Mouse (Mus musculus) hindbrain, postnatal 0 days (tissue): ENCODE measurements around the gene Fam228b. TPM values are rescaled to one million over a fixed set of nuclear protein-coding genes. Genes with fewer than 3 reads are reported as not detected.
"Not testable (repeated sequence)": the region's sequence is repeated elsewhere in the genome, so short reads cannot be mapped to it uniquely, and the experiment has no call there.

ENCODE experiments used
- ATAC-seq: fragments of 200-750 bp; cut with Nextera tagmentation; 2 replicates; pipeline ENCODE4 v1.8.0; 2017; ENCODE audit warnings: mild to moderate bottlenecking, moderate TSS enrichment, moderate library complexity
- DNase-seq: peaks from one replicate; pipeline ENCODE4 v3.0.0-alpha.2; 2015; ENCODE audit warnings: low spot score
- H3K27ac ChIP-seq: fragments of 300-500 bp; sonication (generic); 2 replicates; pipeline ENCODE4 v1.5.1; 2014; ENCODE audit warnings: mild to moderate bottlenecking
- H3K27me3 ChIP-seq: fragments of 300-500 bp; sonication (generic); 2 replicates; pipeline ENCODE4 v1.6.1; 2014; ENCODE audit warnings: low read length, mixed read lengths; ENCODE audit not compliant: insufficient read depth
- H3K36me3 ChIP-seq: fragments of 300-500 bp; sonication (generic); 2 replicates; pipeline ENCODE4 v1.6.1; 2014; ENCODE audit warnings: low read length, mixed read lengths; ENCODE audit not compliant: insufficient read depth
- H3K4me1 ChIP-seq: fragments of 300-500 bp; sonication (generic); 2 replicates; pipeline ENCODE4 v1.6.1; 2014; ENCODE audit warnings: antibody characterized with exemption, low read length, mixed read lengths; ENCODE audit not compliant: insufficient read depth
- H3K4me2 ChIP-seq: fragments of 300-500 bp; sonication (generic); 2 replicates; pipeline ENCODE4 v1.6.1; 2014; ENCODE audit warnings: low read depth, mild to moderate bottlenecking, low read length, moderate library complexity, mixed read lengths
- H3K4me3 ChIP-seq: fragments of 300-500 bp; sonication (generic); 2 replicates; pipeline ENCODE4 v1.5.1; 2014; ENCODE audit warnings: low read length
- H3K9ac ChIP-seq: fragments of 300-500 bp; sonication (generic); replicated peaks from 2 replicates; pipeline ENCODE4 v1.6.1; 2014; ENCODE audit warnings: mild to moderate bottlenecking, low read length, moderate library complexity, mixed read lengths
- H3K9me3 ChIP-seq: fragments of 300-500 bp; sonication (generic); 2 replicates; pipeline ENCODE4 v1.6.1; 2016; ENCODE audit warnings: low read length, mixed read lengths
- CTCF ChIP-seq: IDR thresholded peaks from 2 replicates; pipeline ENCODE4 v1.5.1; 2016; ENCODE audit warnings: antibody characterized with exemption, control low read depth, low read depth
- WGBS: fragments of 180-500 bp; shearing (Covaris S2); extraction: QIAGEN DNeasy Blood & Tissue Kit; methylation state at CpG from one replicate; pipeline ENCODE4 v1.1.7; 2014; 5-methylcytosine and 5-hydroxymethylcytosine counted together
- polyA plus RNA-seq: library from polyadenylated mRNA; unstranded; fragments of >200 nt; fragmentation: Nextera tagmentation; extraction: Ambion mirVana; gene quantifications from 2 replicates; pipeline ENCODE4 v1.2.1, GENCODE M21; 2015
- total RNA-seq: library from RNA; depleted of rRNA; stranded (reverse); fragments of >200 nt; gene quantifications from 2 replicates; pipeline ENCODE4 v1.2.3, GENCODE M21; 2014

Gene Fam228b
- total and polyA plus RNA-seq, 2 experiments from 2014 or later, result 4.2 to 8.1 TPM

DNA sequence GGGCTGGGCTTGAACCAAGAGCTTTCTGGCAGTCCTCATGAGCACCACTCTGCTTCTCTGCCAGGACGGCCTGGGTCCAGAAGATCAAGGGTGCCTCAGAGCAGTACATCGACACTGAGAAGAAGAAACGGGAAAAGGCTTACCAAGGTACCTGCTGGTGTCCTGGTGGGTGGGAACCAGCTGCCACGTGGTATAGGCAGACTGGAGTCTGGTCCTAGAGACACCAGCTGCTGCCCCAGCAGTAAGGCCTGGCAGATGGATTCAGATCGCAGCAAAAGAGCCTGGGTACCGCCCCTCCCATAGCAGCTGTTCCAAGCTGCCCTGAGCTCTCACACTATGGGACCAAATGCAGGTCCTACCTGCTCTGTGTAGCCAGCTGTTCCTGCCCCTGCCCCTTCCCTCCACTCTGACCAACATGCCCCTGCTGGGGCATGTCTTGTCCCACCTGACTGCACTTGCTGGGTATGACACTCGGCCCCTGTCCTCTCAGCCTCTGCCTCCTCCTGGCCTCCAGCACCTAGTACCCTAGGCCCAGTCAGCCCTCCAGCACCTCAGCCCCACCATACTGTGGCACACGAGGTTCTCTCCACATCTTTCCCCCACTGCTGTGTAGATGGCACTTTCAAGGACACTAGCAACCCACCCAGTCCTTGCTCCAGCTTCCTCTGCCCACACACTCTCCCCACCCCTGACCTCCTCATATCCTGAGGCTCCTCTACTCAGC, 60.0 kb downstream of the Fam228b start:
- no peak for TF ChIP-seq CTCF
- H3K27me3 ChIP-seq, result no peaks in the 10 kb centered on the region
- H3K4me1 ChIP-seq, result no peaks in the 10 kb centered on the region
- ATAC-seq, result peak; percentile 89
- peak; percentile 62 for DNase-seq
- H3K4me3 ChIP-seq, result no peak overlapping the region
- H3K4me2 ChIP-seq, result no peak overlapping the region
- peaks cover 30% of the 10 kb centered on the region for H3K36me3 ChIP-seq
- H3K9ac ChIP-seq, result no peak overlapping the region
- no peaks in the 10 kb centered on the region for H3K9me3 ChIP-seq
- no peak overlapping the region for H3K27ac ChIP-seq
- WGBS, result 62% methylated on average over 6 of the region's 8 CpGs

DNA sequence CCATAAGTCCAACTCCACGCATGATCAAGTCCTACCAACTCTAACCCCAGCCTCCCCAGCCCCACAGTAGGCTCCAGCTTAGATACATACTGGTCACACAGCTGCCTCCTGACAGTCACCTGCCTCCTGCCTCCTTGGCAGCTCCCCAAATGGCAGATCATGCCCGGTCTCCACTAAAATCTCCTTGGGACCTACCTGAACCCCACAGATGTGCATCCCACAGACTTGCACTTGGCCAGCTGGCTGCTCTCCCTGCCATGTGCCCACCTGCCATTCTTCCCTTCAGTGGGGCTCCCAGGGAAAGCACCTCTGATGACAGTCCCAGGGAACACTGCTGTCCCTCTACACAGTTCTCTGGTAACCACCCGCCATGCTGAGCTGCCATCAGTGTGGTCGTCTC, 60.8 kb downstream of the Fam228b start:
- ATAC-seq (0 out of 2 replicates have a peak, but pooled peaks have one; percentile 37), DNase-seq (no peak)
- no peaks in the 10 kb centered on the region for H3K4me1 ChIP-seq
- H3K9me3 ChIP-seq, result no peaks in the 10 kb centered on the region
- peaks cover 30% of the 10 kb centered on the region for H3K36me3 ChIP-seq
- no peaks in the 10 kb centered on the region for H3K27me3 ChIP-seq
- H3K9ac ChIP-seq, result no peak overlapping the region
- H3K4me2 ChIP-seq, result no peak overlapping the region
- 70% methylated on average over 4 of the region's 4 CpGs for WGBS
- TF ChIP-seq CTCF, result no peak
- no peak overlapping the region for H3K4me3 ChIP-seq
- no peak overlapping the region for H3K27ac ChIP-seq

DNA sequence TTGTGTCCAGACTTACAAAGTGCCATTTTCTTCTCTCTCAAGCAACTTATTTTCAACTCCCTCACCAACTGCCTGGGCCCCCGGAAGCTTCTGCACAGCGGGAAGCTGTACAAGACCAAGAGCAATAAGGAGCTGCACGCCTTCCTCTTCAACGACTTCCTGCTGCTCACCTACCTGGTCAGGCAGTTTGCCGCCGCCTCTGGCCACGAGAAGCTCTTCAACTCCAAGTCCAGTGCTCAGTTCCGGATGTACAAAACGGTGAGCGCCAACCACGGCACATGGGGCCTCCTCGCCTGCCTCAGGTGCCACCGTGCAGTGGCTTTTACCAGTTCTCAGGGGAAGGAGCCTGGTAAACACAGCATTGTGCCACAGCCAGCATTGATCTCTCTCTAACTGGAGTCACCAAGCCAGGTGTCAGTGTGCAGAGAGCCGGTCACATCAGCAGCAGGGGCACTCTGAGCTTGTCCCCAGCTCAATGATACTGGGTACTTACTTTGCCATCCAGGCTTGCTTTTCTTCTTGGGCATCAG, 61.5 kb downstream of the Fam228b start:
- Histone ChIP-seq H3K9me3 (no peaks in the 10 kb centered on the region), H3K27me3 (no peaks in the 10 kb centered on the region), H3K36me3 (peaks cover 25% of the 10 kb centered on the region), H3K4me2 (no peak overlapping the region), H3K4me3 (no peak overlapping the region), H3K4me1 (no peaks in the 10 kb centered on the region), H3K27ac (no peak overlapping the region), H3K9ac (no peak overlapping the region)
- DNase-seq (no peak), ATAC-seq (no peak)
- no peak for TF ChIP-seq CTCF
- WGBS, result 90% methylated on average over 14 of the region's 14 CpGs

GRCm38 (mm10) chr12:4706901-4707300, 62.2 kb downstream of the Fam228b start:
- TF ChIP-seq CTCF, result no peak
- H3K36me3 ChIP-seq, result peaks cover 18% of the 10 kb centered on the region
- 80% methylated on average over 10 of the region's 10 CpGs for WGBS

DNA sequence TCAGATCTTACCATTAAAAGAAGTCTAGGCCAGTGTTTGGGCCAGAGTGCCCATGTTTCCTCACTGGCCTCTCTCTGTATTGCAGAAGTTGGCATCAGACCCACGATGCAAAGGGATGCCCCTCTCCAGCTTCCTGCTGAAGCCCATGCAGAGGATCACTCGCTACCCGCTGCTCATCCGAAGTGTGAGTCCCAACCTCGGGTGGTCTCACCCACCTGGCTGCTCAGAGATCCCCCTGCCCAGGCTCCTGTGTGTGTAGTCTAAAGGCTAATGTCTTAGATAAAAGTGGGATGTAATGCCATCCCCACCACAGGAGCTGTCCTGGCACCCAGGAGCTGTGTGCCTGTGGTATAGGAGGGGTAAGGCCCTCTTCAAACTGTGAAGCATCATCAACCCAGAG, 62.9 kb downstream of the Fam228b start:
- DNase-seq, result no peak
- H3K4me3 ChIP-seq, result no peak overlapping the region
- no peak overlapping the region for H3K9ac ChIP-seq
- no peaks in the 10 kb centered on the region for H3K9me3 ChIP-seq
- no peaks in the 10 kb centered on the region for H3K4me1 ChIP-seq
- H3K27ac ChIP-seq, result no peak overlapping the region
- 91% methylated on average over 5 of the region's 5 CpGs for WGBS
- no peak overlapping the region for H3K4me2 ChIP-seq
- ATAC-seq, result no peak
- no peak for TF ChIP-seq CTCF
- no peaks in the 10 kb centered on the region for H3K27me3 ChIP-seq
- H3K36me3 ChIP-seq, result peaks cover 24% of the 10 kb centered on the region

More at GRCm38 (mm10) chr12:4706901-4707300, 62.2 kb downstream of the Fam228b start:
- H3K27me3 ChIP-seq, result no peaks in the 10 kb centered on the region
- ATAC-seq, result no peak
- no peak overlapping the region for H3K9ac ChIP-seq
- no peaks in the 10 kb centered on the region for H3K9me3 ChIP-seq
- no peaks in the 10 kb centered on the region for H3K4me1 ChIP-seq
- no peak overlapping the region for H3K27ac ChIP-seq
- H3K4me3 ChIP-seq, result no peak overlapping the region
- DNase-seq, result no peak
- H3K4me2 ChIP-seq, result no peak overlapping the region

GRCm38 (mm10) chr12:4705626-4706025, 63.4 kb downstream of the Fam228b start:
- H3K4me2 ChIP-seq, H3K4me3 ChIP-seq, DNase-seq, H3K9ac ChIP-seq, H3K4me1 ChIP-seq, H3K27me3 ChIP-seq, ATAC-seq, H3K27ac ChIP-seq, H3K9me3 ChIP-seq: not testable (repeated sequence)
- WGBS, result 71% methylated on average over 6 of the region's 6 CpGs
- H3K36me3 ChIP-seq, result peaks cover 27% of the 10 kb centered on the region

DNA sequence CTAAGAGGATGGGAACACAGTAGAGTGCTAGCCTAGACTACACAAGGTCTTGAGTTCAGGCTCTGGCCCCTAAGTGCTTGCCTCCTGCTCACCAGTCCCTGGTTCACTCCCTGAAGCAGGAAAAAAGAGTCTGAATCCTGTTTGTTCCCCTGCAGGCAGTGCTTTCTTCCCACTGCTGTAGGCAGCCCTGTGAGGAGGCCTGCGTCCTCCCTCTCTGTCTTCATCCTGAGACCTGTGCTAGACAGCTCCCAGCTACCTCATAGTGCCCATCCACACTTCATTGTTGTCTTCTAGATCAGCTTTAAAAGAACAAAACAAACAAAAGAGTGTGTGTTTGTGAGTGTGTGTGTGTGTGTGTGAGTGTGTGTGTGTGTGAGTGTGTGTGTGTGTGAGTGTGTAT, 74.5 kb downstream of the Fam228b start:
- Histone ChIP-seq H3K27me3 (no peaks in the 10 kb centered on the region), H3K4me1 (no peaks in the 10 kb centered on the region), H3K4me2 (no peak overlapping the region), H3K9ac (no peak overlapping the region), H3K9me3 (no peaks in the 10 kb centered on the region), H3K4me3 (no peak overlapping the region), H3K27ac (no peak overlapping the region), H3K36me3 (peaks cover 19% of the 10 kb centered on the region; the same call in 1 of the 2 replicates)
- TF ChIP-seq CTCF, result no peak
- WGBS, result 96% methylated on average over 1 of the region's 1 CpGs
- DNase-seq, result no peak
- ATAC-seq, result no peak
